Mouse (Mus musculus) stomach, embryonic 14.5 days (tissue): Measurements from ENCODE around the gene Rorc. TPM values are rescaled to one million over a fixed set of nuclear protein-coding genes. Genes with fewer than 3 reads are reported as not detected.

Experiments used
- ATAC-seq: fragments of 200-750 bp; cut with Nextera tagmentation; 2 replicates; pipeline ENCODE4 v1.8.0; 2017; ENCODE audit warnings: low read depth, moderate TSS enrichment; ENCODE audit not compliant: insufficient number of reproducible peaks, insufficient read depth, low FRiP score
- H3K27ac ChIP-seq: fragments of 300-500 bp; sonication (generic); 2 replicates; pipeline ENCODE4 v1.5.1; 2014; ENCODE audit warnings: mild to moderate bottlenecking, low read length, moderate library complexity, mixed read lengths
- H3K27me3 ChIP-seq: fragments of 300-500 bp; sonication (generic); 2 replicates; pipeline ENCODE4 v1.6.1; 2014; ENCODE audit warnings: low read length, control low read depth, mixed read lengths; ENCODE audit not compliant: control insufficient read depth, insufficient read depth
- H3K36me3 ChIP-seq: fragments of 300-500 bp; sonication (generic); 2 replicates; pipeline ENCODE4 v1.6.1; 2014; ENCODE audit warnings: mild to moderate bottlenecking, control low read depth, low read length, moderate library complexity, mixed read lengths; ENCODE audit not compliant: control insufficient read depth, insufficient read depth
- H3K4me1 ChIP-seq: fragments of 300-500 bp; sonication (generic); 2 replicates; pipeline ENCODE4 v1.6.1; 2014; ENCODE audit warnings: low read length, control low read depth, mixed read lengths; ENCODE audit not compliant: control insufficient read depth, insufficient read depth
- H3K4me2 ChIP-seq: fragments of 300-500 bp; sonication (generic); replicated peaks from 2 replicates; pipeline ENCODE4 v1.6.1; 2014; ENCODE audit warnings: low read depth, low read length, control low read depth
- H3K4me3 ChIP-seq: fragments of 300-500 bp; sonication (generic); 2 replicates; pipeline ENCODE4 v1.5.1; 2014; ENCODE audit warnings: low read depth, low read length, control low read depth
- H3K9ac ChIP-seq: fragments of 300-500 bp; sonication (generic); replicated peaks from 2 replicates; pipeline ENCODE4 v1.6.1; 2014; ENCODE audit warnings: low read depth, mild to moderate bottlenecking, control low read depth, low read length, moderate library complexity, mixed read lengths
- H3K9me3 ChIP-seq: fragments of 300-500 bp; sonication (generic); 2 replicates; pipeline ENCODE4 v1.6.1; 2016; ENCODE audit warnings: low read depth, low read length, control low read depth; ENCODE audit not compliant: control insufficient read depth
- WGBS: fragments of 180-500 bp; shearing (Covaris S2); extraction: QIAGEN DNeasy Blood & Tissue Kit; methylation state at CpG from one replicate; pipeline ENCODE4 v1.1.7; 2014; 5-methylcytosine and 5-hydroxymethylcytosine counted together
- polyA plus RNA-seq: library from polyadenylated mRNA; unstranded; fragments of >200 nt; fragmentation: Nextera tagmentation; extraction: Ambion mirVana; gene quantifications from 2 replicates; pipeline ENCODE4 v1.2.1, GENCODE M21; 2014

Gene Rorc
- polyA plus RNA-seq, 1 experiment from 2014 or later: 5.3 TPM

- H3K4me3 ChIP-seq: no peak overlapping the region
- no peak overlapping the region for H3K4me2 ChIP-seq
- no peaks in the 10 kb centered on the region for H3K4me1 ChIP-seq
- no peak for ATAC-seq
- no peaks in the 10 kb centered on the region for H3K36me3 ChIP-seq
- H3K27me3 ChIP-seq: no peaks in the 10 kb centered on the region
- H3K9me3 ChIP-seq: no peaks in the 10 kb centered on the region
- WGBS: 67% methylated on average over 4 of the region's 4 CpGs
- no peak overlapping the region for H3K9ac ChIP-seq
- H3K27ac ChIP-seq: no peak overlapping the region
Observed at GRCm38 (mm10) chr3:94393049-94393448, 20.5 kb downstream of the Rorc start.

- no peaks in the 10 kb centered on the region for H3K27me3 ChIP-seq
- no peak overlapping the region for H3K4me2 ChIP-seq
- H3K4me3 ChIP-seq: no peak overlapping the region
- H3K4me1 ChIP-seq: 0 out of 2 replicates have a peak, but pooled peaks cover 2% of the 10 kb centered on the region
- H3K27ac ChIP-seq: no peak overlapping the region
- no peak overlapping the region for H3K9ac ChIP-seq
- 74% methylated on average over 1 of the region's 1 CpGs for WGBS
- no peak for ATAC-seq
- H3K9me3 ChIP-seq: no peaks in the 10 kb centered on the region
- no peaks in the 10 kb centered on the region for H3K36me3 ChIP-seq
Observed at GRCm38 (mm10) chr3:94396336-94396735, 23.7 kb downstream of the Rorc start.

GRCm38 (mm10) chr3:94396851-94397250, 24.3 kb downstream of the Rorc start:
- H3K27me3 ChIP-seq: no peaks in the 10 kb centered on the region
- 0 out of 2 replicates have a peak, but pooled peaks cover 2% of the 10 kb centered on the region for H3K4me1 ChIP-seq
- no peaks in the 10 kb centered on the region for H3K9me3 ChIP-seq
- WGBS: 78% methylated on average over 4 of the region's 4 CpGs
- no peaks in the 10 kb centered on the region for H3K36me3 ChIP-seq
- no peak overlapping the region for H3K4me2 ChIP-seq
- H3K4me3 ChIP-seq: no peak overlapping the region
- no peak overlapping the region for H3K9ac ChIP-seq
- ATAC-seq: no peak
- H3K27ac ChIP-seq: no peak overlapping the region

- whole genome bisulfite sequencing: 65% methylated on average over 6 of the region's 6 CpGs
- H3K4me1 ChIP-seq: 0 out of 2 replicates have a peak, but pooled peaks cover 2% of the 10 kb centered on the region
- ATAC-seq: no peak
- H3K27ac ChIP-seq: no peak within 1 kb of the TSS
- peak within 1 kb of the TSS; percentile 18; the same call in 1 of the 2 replicates for H3K9ac ChIP-seq
- H3K36me3 ChIP-seq: no peaks in the 10 kb centered on the region
- H3K4me2 ChIP-seq: peak within 1 kb of the TSS; percentile 54
- H3K27me3 ChIP-seq: no peaks in the 10 kb centered on the region
- H3K4me3 ChIP-seq: peak within 1 kb of the TSS; percentile 20
- H3K9me3 ChIP-seq: no peaks in the 10 kb centered on the region
Observed at GRCm38 (mm10) chr3:94398217-94398616, 25.6 kb downstream of the Rorc start, which contains the start of gene Lingo4. TSS of gene Lingo4 (plus strand) at chr3:94398517.

GRCm38 (mm10) chr3:94398943-94399481, 26.4 kb downstream of the Rorc start:
- WGBS: 3% methylated on average over 20 of the region's 20 CpGs
- H3K27ac ChIP-seq: no peak overlapping the region
- ATAC-seq: no peak
- H3K4me1 ChIP-seq: 0 out of 2 replicates have a peak, but pooled peaks cover 2% of the 10 kb centered on the region
- peak overlapping the region; percentile 18; the same call in 1 of the 2 replicates for H3K9ac ChIP-seq
- H3K9me3 ChIP-seq: no peaks in the 10 kb centered on the region
- no peaks in the 10 kb centered on the region for H3K27me3 ChIP-seq
- peak overlapping the region; percentile 54 for H3K4me2 ChIP-seq
- H3K4me3 ChIP-seq: peak overlapping the region; percentile 20
- no peaks in the 10 kb centered on the region for H3K36me3 ChIP-seq

- Histone ChIP-seq H3K27me3 (no peaks in the 10 kb centered on the region), H3K4me2 (no peak overlapping the region)
Observed at GRCm38 (mm10) chr3:94399663-94400310, 27.2 kb downstream of the Rorc start.

GRCm38 (mm10) chr3:94402451-94402850, 29.9 kb downstream of the Rorc start:
- Histone ChIP-seq H3K27me3 (no peaks in the 10 kb centered on the region), H3K4me3 (no peak overlapping the region), H3K4me1 (0 out of 2 replicates have a peak, but pooled peaks cover 2% of the 10 kb centered on the region), H3K4me2 (no peak overlapping the region), H3K27ac (no peak overlapping the region), H3K36me3 (no peaks in the 10 kb centered on the region), H3K9me3 (no peaks in the 10 kb centered on the region), H3K9ac (no peak overlapping the region)
- WGBS: 59% methylated on average over 8 of the region's 8 CpGs
- no peak for ATAC-seq

More at GRCm38 (mm10) chr3:94399663-94400310, 27.2 kb downstream of the Rorc start:
- no peak for ATAC-seq
- Histone ChIP-seq H3K36me3 (no peaks in the 10 kb centered on the region), H3K27ac (no peak overlapping the region), H3K9ac (no peak overlapping the region), H3K4me1 (0 out of 2 replicates have a peak, but pooled peaks cover 2% of the 10 kb centered on the region), H3K4me3 (no peak overlapping the region), H3K9me3 (no peaks in the 10 kb centered on the region)
- WGBS: 44% methylated on average over 5 of the region's 5 CpGs

- no peak overlapping the region for H3K4me3 ChIP-seq
- H3K27ac ChIP-seq: no peak overlapping the region
- no peaks in the 10 kb centered on the region for H3K9me3 ChIP-seq
- ATAC-seq: no peak
- 15% methylated on average over 7 of the region's 7 CpGs for WGBS
- no peaks in the 10 kb centered on the region for H3K27me3 ChIP-seq
- no peaks in the 10 kb centered on the region for H3K36me3 ChIP-seq
- 0 out of 2 replicates have a peak overlapping the region, but pooled peaks have one; percentile 10 for H3K9ac ChIP-seq
- H3K4me2 ChIP-seq: no peak overlapping the region
- H3K4me1 ChIP-seq: no peaks in the 10 kb centered on the region
Observed at GRCm38 (mm10) chr3:94404366-94405054, 31.9 kb downstream of the Rorc start.
